Mouse (Mus musculus): ENCODE data around the gene Gm28102.
"Not testable (repeated sequence)": the region's sequence is repeated elsewhere in the genome, so short reads cannot be mapped to it uniquely, and the experiment has no call there.

Gm28102 gene

DNA sequence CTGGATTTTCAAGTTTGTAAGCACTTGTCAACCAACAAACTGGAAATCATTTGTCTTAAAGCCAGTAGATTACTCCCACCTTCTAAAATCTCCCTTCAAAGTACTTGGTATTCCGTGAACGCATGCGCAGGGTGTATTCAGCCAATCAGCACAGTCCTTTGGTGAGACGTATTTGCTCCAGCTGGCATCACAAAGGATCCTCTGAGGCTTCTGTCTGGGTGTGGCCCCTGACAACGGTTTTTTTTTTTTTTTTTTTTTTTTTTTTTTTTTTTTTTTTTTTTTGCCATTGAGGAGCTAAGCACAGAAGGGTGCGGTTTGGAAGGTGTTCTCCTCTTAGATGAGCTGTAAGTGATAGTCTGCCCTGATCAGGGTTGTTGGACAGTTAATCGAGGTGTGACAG, at the start of gene Gm28102:
Gene Gm28102, plus strand, starts transcription at position 301 of the 400 bp plus-strand sequence.
- not testable (repeated sequence) for DNase-seq (ENCODE audit: low spot score)
